Mouse (Mus musculus): ENCODE measurements around the gene Zfp217. TPM values are rescaled to one million over a fixed set of nuclear protein-coding genes. Genes with fewer than 3 reads are reported as not detected.

The Zfp217 gene
- polyA plus RNA-seq, 1 experiment from 2014 or later = 4.4 TPM

- no peak for ATAC-seq (ENCODE audit: low FRiP score, low TSS enrichment)
- Histone ChIP-seq H3K9me3 (ENCODE audit: low read length) (no peaks in the 10 kb centered on the region), H3K9ac (replicated peaks; ENCODE audit: low read length) (no peak overlapping the region), H3K36me3 (ENCODE audit: insufficient read depth, low read length) (no peaks in the 10 kb centered on the region), H3K4me3 (ENCODE audit: low read length) (no peak overlapping the region), H3K27me3 (ENCODE audit: insufficient read depth, low read length) (no peaks in the 10 kb centered on the region), H3K27ac (ENCODE audit: low read length) (no peak overlapping the region), H3K4me2 (replicated peaks; ENCODE audit: low read depth, low read length) (no peak overlapping the region), H3K4me1 (ENCODE audit: insufficient read depth, low read length) (peaks cover 6% of the 10 kb centered on the region; the same call in 1 of the 2 replicates)
- 79% methylated on average over 18 of the region's 18 CpGs for WGBS
Observed at GRCm38 (mm10) chr2:170163671-170164462, 16.0 kb upstream of the Zfp217 start.

- no peaks in the 10 kb centered on the region for H3K27me3 ChIP-seq (ENCODE audit: insufficient read depth, low read length)
- peak overlapping the region; percentile 23; the same call in 1 of the 2 replicates for H3K9ac ChIP-seq (replicated peaks; ENCODE audit: low read length)
- peaks cover 27% of the 10 kb centered on the region for H3K4me1 ChIP-seq (ENCODE audit: insufficient read depth, low read length)
- 53% methylated on average over 15 of the region's 15 CpGs for WGBS
- H3K27ac ChIP-seq (ENCODE audit: low read length) = peak overlapping the region; percentile 51
- no peaks in the 10 kb centered on the region for H3K36me3 ChIP-seq (ENCODE audit: insufficient read depth, low read length)
- peak overlapping the region; percentile 32 for H3K4me2 ChIP-seq (replicated peaks; ENCODE audit: low read depth, low read length)
- H3K9me3 ChIP-seq (ENCODE audit: low read length) = no peaks in the 10 kb centered on the region
- no peak for ATAC-seq (ENCODE audit: low FRiP score, low TSS enrichment)
- 0 out of 2 replicates have a peak overlapping the region, but pooled peaks have one; percentile 4 for H3K4me3 ChIP-seq (ENCODE audit: low read length)
Observed at GRCm38 (mm10) chr2:170159795-170160568, 12.1 kb upstream of the Zfp217 start.

GRCm38 (mm10) chr2:170158987-170159386 is 11.1 kb upstream of the Zfp217 start:
- no peaks in the 10 kb centered on the region for H3K9me3 ChIP-seq (ENCODE audit: low read length)
- WGBS = 88% methylated on average over 4 of the region's 4 CpGs
- no peak overlapping the region for H3K9ac ChIP-seq (replicated peaks; ENCODE audit: low read length)
- H3K36me3 ChIP-seq (ENCODE audit: insufficient read depth, low read length) = no peaks in the 10 kb centered on the region
- H3K4me2 ChIP-seq (replicated peaks; ENCODE audit: low read depth, low read length) = no peak overlapping the region
- H3K4me3 ChIP-seq (ENCODE audit: low read length) = no peak overlapping the region
- H3K27me3 ChIP-seq (ENCODE audit: insufficient read depth, low read length) = no peaks in the 10 kb centered on the region
- ATAC-seq (ENCODE audit: low FRiP score, low TSS enrichment) = no peak
- H3K27ac ChIP-seq (ENCODE audit: low read length) = no peak overlapping the region
- peaks cover 37% of the 10 kb centered on the region for H3K4me1 ChIP-seq (ENCODE audit: insufficient read depth, low read length)

- Histone ChIP-seq H3K4me3 (ENCODE audit: low read length) (no peak overlapping the region), H3K9ac (replicated peaks; ENCODE audit: low read length) (no peak overlapping the region), H3K27me3 (ENCODE audit: insufficient read depth, low read length) (no peaks in the 10 kb centered on the region), H3K9me3 (ENCODE audit: low read length) (no peaks in the 10 kb centered on the region), H3K4me2 (replicated peaks; ENCODE audit: low read depth, low read length) (0 out of 2 replicates have a peak overlapping the region, but pooled peaks have one; percentile 26), H3K36me3 (ENCODE audit: insufficient read depth, low read length) (no peaks in the 10 kb centered on the region), H3K27ac (ENCODE audit: low read length) (no peak overlapping the region), H3K4me1 (ENCODE audit: insufficient read depth, low read length) (peaks cover 42% of the 10 kb centered on the region)
- 20% methylated on average over 5 of the region's 5 CpGs for WGBS
- ATAC-seq (ENCODE audit: low FRiP score, low TSS enrichment) = no peak
Observed at GRCm38 (mm10) chr2:170158251-170158650, 10.3 kb upstream of the Zfp217 start.

- H3K4me3 ChIP-seq (ENCODE audit: low read length) = no peak overlapping the region
Observed at GRCm38 (mm10) chr2:170157280-170158200, 9.6 kb upstream of the Zfp217 start.

GRCm38 (mm10) chr2:170155089-170155740 is 7.3 kb upstream of the Zfp217 start:
- 0 out of 2 replicates have a peak, but pooled peaks have one; percentile 42 for ATAC-seq (ENCODE audit: low FRiP score, low TSS enrichment)
- peaks cover 44% of the 10 kb centered on the region for H3K4me1 ChIP-seq (ENCODE audit: insufficient read depth, low read length)
- H3K36me3 ChIP-seq (ENCODE audit: insufficient read depth, low read length) = no peaks in the 10 kb centered on the region
- peak overlapping the region; percentile 73 for H3K4me2 ChIP-seq (replicated peaks; ENCODE audit: low read depth, low read length)
- no peaks in the 10 kb centered on the region for H3K9me3 ChIP-seq (ENCODE audit: low read length)
- H3K27ac ChIP-seq (ENCODE audit: low read length) = peak overlapping the region; percentile 52
- 7% methylated on average over 18 of the region's 18 CpGs for WGBS
- no peaks in the 10 kb centered on the region for H3K27me3 ChIP-seq (ENCODE audit: insufficient read depth, low read length)
- H3K9ac ChIP-seq (replicated peaks; ENCODE audit: low read length) = peak overlapping the region; percentile 61
- peak overlapping the region; percentile 42 for H3K4me3 ChIP-seq (ENCODE audit: low read length)

More at GRCm38 (mm10) chr2:170157280-170158200, 9.6 kb upstream of the Zfp217 start:
- Histone ChIP-seq H3K27ac (ENCODE audit: low read length) (no peak overlapping the region), H3K27me3 (ENCODE audit: insufficient read depth, low read length) (no peaks in the 10 kb centered on the region), H3K9me3 (ENCODE audit: low read length) (no peaks in the 10 kb centered on the region), H3K9ac (replicated peaks; ENCODE audit: low read length) (no peak overlapping the region), H3K4me1 (ENCODE audit: insufficient read depth, low read length) (peaks cover 46% of the 10 kb centered on the region), H3K36me3 (ENCODE audit: insufficient read depth, low read length) (no peaks in the 10 kb centered on the region), H3K4me2 (replicated peaks; ENCODE audit: low read depth, low read length) (0 out of 2 replicates have a peak overlapping the region, but pooled peaks have one; percentile 26)
- no peak for ATAC-seq (ENCODE audit: low FRiP score, low TSS enrichment)
- WGBS = 41% methylated on average over 11 of the region's 11 CpGs

- Histone ChIP-seq H3K27ac (ENCODE audit: low read length) (peak overlapping the region; percentile 52), H3K9ac (replicated peaks; ENCODE audit: low read length) (peak overlapping the region; percentile 61), H3K36me3 (ENCODE audit: insufficient read depth, low read length) (no peaks in the 10 kb centered on the region), H3K4me2 (replicated peaks; ENCODE audit: low read depth, low read length) (peak overlapping the region; percentile 73), H3K9me3 (ENCODE audit: low read length) (no peaks in the 10 kb centered on the region), H3K4me1 (ENCODE audit: insufficient read depth, low read length) (peaks cover 40% of the 10 kb centered on the region), H3K4me3 (ENCODE audit: low read length) (peak overlapping the region; percentile 42), H3K27me3 (ENCODE audit: insufficient read depth, low read length) (no peaks in the 10 kb centered on the region)
- ATAC-seq (ENCODE audit: low FRiP score, low TSS enrichment) = no peak
- 13% methylated on average over 5 of the region's 5 CpGs for WGBS
Observed at GRCm38 (mm10) chr2:170154738-170155088, 6.8 kb upstream of the Zfp217 start.

- Histone ChIP-seq H3K4me2 (replicated peaks; ENCODE audit: low read depth, low read length) (peak overlapping the region; percentile 73), H3K4me3 (ENCODE audit: low read length) (no peak overlapping the region; the same call in 1 of the 2 replicates), H3K36me3 (ENCODE audit: insufficient read depth, low read length) (no peaks in the 10 kb centered on the region), H3K27ac (ENCODE audit: low read length) (peak overlapping the region; percentile 52; the same call in 1 of the 2 replicates), H3K4me1 (ENCODE audit: insufficient read depth, low read length) (peaks cover 40% of the 10 kb centered on the region), H3K27me3 (ENCODE audit: insufficient read depth, low read length) (no peaks in the 10 kb centered on the region), H3K9ac (replicated peaks; ENCODE audit: low read length) (no peak overlapping the region; the same call in 1 of the 2 replicates), H3K9me3 (ENCODE audit: low read length) (no peaks in the 10 kb centered on the region)
- no peak for ATAC-seq (ENCODE audit: low FRiP score, low TSS enrichment)
- WGBS = 20% methylated on average over 6 of the region's 6 CpGs
Observed at GRCm38 (mm10) chr2:170154301-170154721, 6.4 kb upstream of the Zfp217 start.

All from kidney, embryonic 16.5 days (tissue).